Mouse (Mus musculus) lung, embryonic 14.5 days (tissue): ENCODE data around the gene Sox18. TPM values are rescaled to one million over a fixed set of nuclear protein-coding genes. Genes with fewer than 3 reads are reported as not detected.

Experiments used
- ATAC-seq: fragments of 200-750 bp; cut with Nextera tagmentation; 2 replicates; pipeline ENCODE4 v1.8.0; 2017; ENCODE audit warnings: mild to moderate bottlenecking, moderate TSS enrichment, moderate library complexity; ENCODE audit not compliant: insufficient read depth
- DNase-seq: peaks from one replicate; pipeline ENCODE4 v3.0.0-alpha.2; 2015
- H3K27ac ChIP-seq: fragments of 300-500 bp; sonication (generic); 2 replicates; pipeline ENCODE4 v1.5.1; 2014; ENCODE audit warnings: low read depth, mild to moderate bottlenecking, moderate library complexity
- H3K27me3 ChIP-seq: fragments of 300-500 bp; sonication (generic); 2 replicates; pipeline ENCODE4 v1.6.1; 2014; ENCODE audit warnings: low read length, control low read depth; ENCODE audit not compliant: insufficient read depth
- H3K36me3 ChIP-seq: fragments of 300-500 bp; sonication (generic); 2 replicates; pipeline ENCODE4 v1.6.1; 2014; ENCODE audit warnings: control low read depth; ENCODE audit not compliant: insufficient read depth
- H3K4me1 ChIP-seq: fragments of 300-500 bp; sonication (generic); 2 replicates; pipeline ENCODE4 v1.6.1; 2014; ENCODE audit warnings: antibody characterized with exemption, control low read depth; ENCODE audit not compliant: insufficient read depth
- H3K4me2 ChIP-seq: fragments of 300-500 bp; sonication (generic); 2 replicates; pipeline ENCODE4 v1.6.1; 2014; ENCODE audit warnings: mild to moderate bottlenecking
- H3K4me3 ChIP-seq: fragments of 300-500 bp; sonication (generic); 2 replicates; pipeline ENCODE4 v1.5.1; 2014; ENCODE audit warnings: low read depth, low read length
- H3K9ac ChIP-seq: fragments of 300-500 bp; sonication (generic); 2 replicates; pipeline ENCODE4 v1.6.1; 2014
- H3K9me3 ChIP-seq: fragments of 300-500 bp; sonication (generic); 2 replicates; pipeline ENCODE4 v1.6.1; 2016; ENCODE audit warnings: low read depth, low read length, control low read depth
- CTCF ChIP-seq: IDR thresholded peaks from 2 replicates; pipeline ENCODE4 v1.5.1; 2016; ENCODE audit warnings: antibody characterized with exemption, low read depth
- WGBS: fragments of 180-500 bp; shearing (Covaris S2); extraction: QIAGEN DNeasy Blood & Tissue Kit; methylation state at CpG from one replicate; pipeline ENCODE4 v1.1.7; 2014; 5-methylcytosine and 5-hydroxymethylcytosine counted together
- polyA plus RNA-seq: library from polyadenylated mRNA; unstranded; fragments of >200 nt; fragmentation: Nextera tagmentation; extraction: Ambion mirVana; gene quantifications from 2 replicates; pipeline ENCODE4 v1.2.1, GENCODE M21; 2014

Gene Sox18
- polyA plus RNA-seq, 1 experiment from 2014 or later = 64.7 TPM

GRCm38 (mm10) chr2:181653523-181653922, 17.9 kb downstream of the Sox18 start:
- Histone ChIP-seq H3K9me3 (no peaks in the 10 kb centered on the region), H3K9ac (no peak overlapping the region), H3K4me3 (no peak overlapping the region), H3K27me3 (no peaks in the 10 kb centered on the region), H3K4me1 (no peaks in the 10 kb centered on the region), H3K4me2 (no peak overlapping the region), H3K36me3 (peaks cover 87% of the 10 kb centered on the region), H3K27ac (no peak overlapping the region)
- 88% methylated on average over 1 of the region's 1 CpGs for WGBS
- TF ChIP-seq CTCF = no peak
- ATAC-seq (no peak), DNase-seq (no peak)

DNA sequence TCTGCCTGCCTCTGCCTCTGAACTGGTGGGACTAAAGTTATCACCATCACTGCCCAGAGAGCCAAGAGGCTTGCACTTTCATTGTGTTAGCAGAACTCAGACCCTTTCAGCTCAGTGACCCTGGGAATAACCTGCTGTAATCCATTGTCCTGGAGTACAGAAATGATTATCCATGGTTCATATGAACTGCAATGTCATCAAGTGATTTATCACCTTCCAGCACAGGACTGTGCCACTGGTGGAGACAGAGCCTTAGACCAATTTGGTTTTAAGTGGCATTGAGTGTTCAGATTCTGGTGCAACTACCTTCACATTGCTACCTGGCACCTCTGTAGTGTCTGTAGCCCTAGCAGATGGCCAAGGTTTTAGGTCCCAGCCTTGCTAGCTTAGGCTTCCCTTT, 18.4 kb downstream of the Sox18 start:
- Histone ChIP-seq H3K36me3 (peaks cover 90% of the 10 kb centered on the region), H3K27me3 (no peaks in the 10 kb centered on the region), H3K4me1 (no peaks in the 10 kb centered on the region), H3K4me3 (no peak overlapping the region), H3K27ac (no peak overlapping the region), H3K9ac (no peak overlapping the region), H3K4me2 (no peak overlapping the region), H3K9me3 (no peaks in the 10 kb centered on the region)
- DNase-seq = no peak
- no peak for ATAC-seq
- no peak for TF ChIP-seq CTCF

GRCm38 (mm10) chr2:181648926-181649325, 22.5 kb downstream of the Sox18 start:
- Histone ChIP-seq H3K4me3 (no peak overlapping the region), H3K9ac (no peak overlapping the region), H3K9me3 (no peaks in the 10 kb centered on the region), H3K4me2 (no peak overlapping the region), H3K36me3 (peaks cover 92% of the 10 kb centered on the region), H3K27me3 (no peaks in the 10 kb centered on the region), H3K4me1 (no peaks in the 10 kb centered on the region), H3K27ac (no peak overlapping the region)
- no peak for TF ChIP-seq CTCF
- DNase-seq = no peak
- ATAC-seq = no peak
- 91% methylated on average over 10 of the region's 10 CpGs for WGBS

- no peak for TF ChIP-seq CTCF
- H3K9me3 ChIP-seq = no peaks in the 10 kb centered on the region
- H3K9ac ChIP-seq = no peak overlapping the region
- H3K27ac ChIP-seq = no peak overlapping the region
- H3K4me3 ChIP-seq = no peak overlapping the region
- no peaks in the 10 kb centered on the region for H3K27me3 ChIP-seq
- H3K36me3 ChIP-seq = peaks cover 90% of the 10 kb centered on the region
- ATAC-seq = no peak
- no peak for DNase-seq
- H3K4me2 ChIP-seq = no peak overlapping the region
- WGBS = 91% methylated on average over 6 of the region's 6 CpGs
- H3K4me1 ChIP-seq = no peaks in the 10 kb centered on the region
Observed at GRCm38 (mm10) chr2:181646626-181647472, 24.6 kb downstream of the Sox18 start.

GRCm38 (mm10) chr2:181645666-181646065, 25.8 kb downstream of the Sox18 start:
- ATAC-seq (no peak), DNase-seq (no peak)
- Histone ChIP-seq H3K36me3 (peaks cover 94% of the 10 kb centered on the region), H3K4me3 (no peak overlapping the region), H3K9ac (no peak overlapping the region), H3K4me2 (no peak overlapping the region), H3K27me3 (no peaks in the 10 kb centered on the region), H3K4me1 (no peaks in the 10 kb centered on the region), H3K27ac (no peak overlapping the region), H3K9me3 (no peaks in the 10 kb centered on the region)
- 87% methylated on average over 3 of the region's 3 CpGs for WGBS
- TF ChIP-seq CTCF = no peak

- H3K27ac ChIP-seq = no peak overlapping the region
- H3K4me2 ChIP-seq = no peak overlapping the region
- H3K27me3 ChIP-seq = no peaks in the 10 kb centered on the region
- H3K9ac ChIP-seq = no peak overlapping the region
- peak; percentile 73 for TF ChIP-seq CTCF
- H3K9me3 ChIP-seq = no peaks in the 10 kb centered on the region
- ATAC-seq (no peak), DNase-seq (peak; percentile 76)
- WGBS = 88% methylated on average over 2 of the region's 2 CpGs
- peaks cover 94% of the 10 kb centered on the region for H3K36me3 ChIP-seq
- no peak overlapping the region for H3K4me3 ChIP-seq
- H3K4me1 ChIP-seq = no peaks in the 10 kb centered on the region
Observed at GRCm38 (mm10) chr2:181644361-181644760, 27.1 kb downstream of the Sox18 start.

DNA sequence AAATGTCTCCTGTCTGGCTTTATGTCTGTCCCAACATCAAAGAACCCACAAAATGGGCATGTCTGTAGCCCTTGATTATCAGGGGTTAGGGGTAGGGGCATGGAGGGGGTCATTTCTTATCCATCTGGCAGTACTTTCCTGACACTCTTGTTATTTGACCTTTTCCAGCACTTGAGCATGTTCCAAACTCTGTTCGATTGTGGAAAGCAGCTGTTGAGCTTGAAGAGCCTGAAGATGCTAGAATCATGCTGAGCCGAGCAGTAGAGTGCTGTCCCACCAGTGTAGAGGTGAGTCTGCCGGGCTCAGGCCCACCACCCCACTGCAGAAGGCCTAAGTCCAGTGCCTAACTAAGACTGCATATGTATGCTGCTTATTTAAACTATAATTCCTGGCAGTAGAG, 35.6 kb downstream of the Sox18 start:
- H3K36me3 ChIP-seq = peaks cover 83% of the 10 kb centered on the region
- ATAC-seq (no peak), DNase-seq (no peak)
- H3K4me1 ChIP-seq = no peaks in the 10 kb centered on the region
- H3K4me3 ChIP-seq = no peak overlapping the region
- H3K27ac ChIP-seq = no peak overlapping the region
- no peak overlapping the region for H3K9ac ChIP-seq
- no peaks in the 10 kb centered on the region for H3K9me3 ChIP-seq
- no peak for TF ChIP-seq CTCF
- no peak overlapping the region for H3K4me2 ChIP-seq
- H3K27me3 ChIP-seq = no peaks in the 10 kb centered on the region
- WGBS = 83% methylated on average over 3 of the region's 3 CpGs

- no peak for TF ChIP-seq CTCF
- no peak overlapping the region for H3K4me3 ChIP-seq
- WGBS = 93% methylated on average over 6 of the region's 6 CpGs
- no peak overlapping the region for H3K4me2 ChIP-seq
- H3K9me3 ChIP-seq = no peaks in the 10 kb centered on the region
- no peaks in the 10 kb centered on the region for H3K27me3 ChIP-seq
- H3K27ac ChIP-seq = no peak overlapping the region
- peaks cover 67% of the 10 kb centered on the region for H3K36me3 ChIP-seq
- no peaks in the 10 kb centered on the region for H3K4me1 ChIP-seq
- no peak overlapping the region for H3K9ac ChIP-seq
- ATAC-seq (no peak), DNase-seq (no peak)
Observed at GRCm38 (mm10) chr2:181632624-181633023, 38.8 kb downstream of the Sox18 start.
